Mouse (Mus musculus) CH12.LX (cell line): Measurements from ENCODE around the gene Cyp20a1.

ENCODE experiments used
- CHD2 ChIP-seq: IDR thresholded peaks from 2 replicates; pipeline ENCODE4 v1.6.1; 2011; ENCODE audit warnings: low read length, improper control_type of control experiment
- CTCF ChIP-seq, 2 experiments: IDR thresholded peaks in 1 of 2; conservative IDR thresholded peaks in 1 of 2; 2 replicates each; pipeline ENCODE4 v1.5.1; 2011 to 2012; ENCODE audit warnings: low read depth in 2 of 2, low read length in 2 of 2, improper control_type of control experiment in 1 of 2, inconsistent platforms in 1 of 2, mild to moderate bottlenecking in 1 of 2, moderate library complexity in 1 of 2
- EP300 ChIP-seq: IDR thresholded peaks from 2 replicates; pipeline ENCODE4 v1.6.1; 2011; ENCODE audit warnings: low read length, improper control_type of control experiment
- JUND ChIP-seq: conservative IDR thresholded peaks from 2 replicates; pipeline ENCODE4 v1.6.1; 2011; ENCODE audit warnings: low read depth, low read length, improper control_type of control experiment
- MAX ChIP-seq: IDR thresholded peaks from 2 replicates; pipeline ENCODE4 v1.6.1; 2011; ENCODE audit warnings: low read length, improper control_type of control experiment
- MYC ChIP-seq: IDR thresholded peaks from 2 replicates; pipeline ENCODE4 v1.6.1; 2011; ENCODE audit warnings: low read depth, mild to moderate bottlenecking, improper control_type of control experiment, low read length
- POLR2A ChIP-seq: IDR thresholded peaks from 2 replicates; pipeline ENCODE4 v1.6.1; 2011; ENCODE audit warnings: low read depth, mild to moderate bottlenecking, improper control_type of control experiment, low read length
- POLR2AphosphoS2 ChIP-seq: IDR thresholded peaks from 2 replicates; pipeline ENCODE4 v1.6.1; 2011; ENCODE audit warnings: low read depth, low read length, improper control_type of control experiment
- SIN3A ChIP-seq: IDR thresholded peaks from 2 replicates; pipeline ENCODE4 v1.6.1; 2012; ENCODE audit warnings: low read length, improper control_type of control experiment, inconsistent platforms

GRCm38 (mm10) chr1:60343630-60344455 lies 720 bp downstream of the Cyp20a1 start:
- TF ChIP-seq POLR2AphosphoS2: no peak
- TF ChIP-seq JUND: no peak
- TF ChIP-seq CTCF (conservative IDR thresholded peaks at IDR 0.05 in 1 of 2, IDR thresholded peaks at IDR 0.05 in 1 of 2; ENCODE audit: low read depth in 2 of 2, low read length in 2 of 2): no peak
- TF ChIP-seq POLR2A: no peak; the same call in 1 of the 2 replicates
- peak; percentile 22; the same call in 1 of the 2 replicates for TF ChIP-seq EP300
- no peak for TF ChIP-seq MAX
- TF ChIP-seq MYC: no peak
- TF ChIP-seq SIN3A: no peak
- no peak for TF ChIP-seq CHD2
